Mouse (Mus musculus) cortical plate, adult 2 months (tissue): ENCODE results near the gene Rgma.

Experiments
- CTCF ChIP-seq: fragments of 200-500 bp; IDR thresholded peaks from 2 replicates; pipeline ENCODE4 v1.5.1; 2011; ENCODE audit warnings: mild to moderate bottlenecking, control low read depth, low read length; ENCODE audit not compliant: insufficient read depth; ENCODE audit errors: extremely low read depth
- POLR2A ChIP-seq: fragments of 200-500 bp; IDR thresholded peaks from 2 replicates; pipeline ENCODE4 v1.6.1; 2011; ENCODE audit warnings: mild to moderate bottlenecking, low read length, control low read depth; ENCODE audit not compliant: insufficient read depth; ENCODE audit errors: extremely low read depth

DNA sequence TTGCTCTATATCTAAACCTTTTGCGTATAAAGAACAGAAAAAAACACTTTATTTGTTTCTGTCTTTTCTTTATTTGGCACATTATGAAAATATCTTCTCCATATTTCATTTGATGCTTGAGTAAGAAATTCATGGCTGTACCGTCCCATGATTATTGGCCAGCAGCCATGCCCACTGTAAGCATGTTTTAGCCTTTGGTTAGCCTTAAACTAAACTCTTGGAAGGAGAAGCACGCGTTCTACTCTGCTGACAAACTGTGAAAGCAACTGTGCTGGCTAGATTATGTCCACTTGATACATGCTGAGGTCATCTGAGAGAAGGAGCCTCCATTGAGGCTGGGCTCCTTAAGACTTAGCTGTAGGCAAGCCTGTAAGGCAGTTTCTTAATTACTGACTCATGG is 66.9 kb downstream of the Rgma start:
- no peak for TF ChIP-seq POLR2A
- no peak for TF ChIP-seq CTCF
